Comparison of ENCODE assay signal across 9 mouse cellular contexts in the genomic region with DNA sequence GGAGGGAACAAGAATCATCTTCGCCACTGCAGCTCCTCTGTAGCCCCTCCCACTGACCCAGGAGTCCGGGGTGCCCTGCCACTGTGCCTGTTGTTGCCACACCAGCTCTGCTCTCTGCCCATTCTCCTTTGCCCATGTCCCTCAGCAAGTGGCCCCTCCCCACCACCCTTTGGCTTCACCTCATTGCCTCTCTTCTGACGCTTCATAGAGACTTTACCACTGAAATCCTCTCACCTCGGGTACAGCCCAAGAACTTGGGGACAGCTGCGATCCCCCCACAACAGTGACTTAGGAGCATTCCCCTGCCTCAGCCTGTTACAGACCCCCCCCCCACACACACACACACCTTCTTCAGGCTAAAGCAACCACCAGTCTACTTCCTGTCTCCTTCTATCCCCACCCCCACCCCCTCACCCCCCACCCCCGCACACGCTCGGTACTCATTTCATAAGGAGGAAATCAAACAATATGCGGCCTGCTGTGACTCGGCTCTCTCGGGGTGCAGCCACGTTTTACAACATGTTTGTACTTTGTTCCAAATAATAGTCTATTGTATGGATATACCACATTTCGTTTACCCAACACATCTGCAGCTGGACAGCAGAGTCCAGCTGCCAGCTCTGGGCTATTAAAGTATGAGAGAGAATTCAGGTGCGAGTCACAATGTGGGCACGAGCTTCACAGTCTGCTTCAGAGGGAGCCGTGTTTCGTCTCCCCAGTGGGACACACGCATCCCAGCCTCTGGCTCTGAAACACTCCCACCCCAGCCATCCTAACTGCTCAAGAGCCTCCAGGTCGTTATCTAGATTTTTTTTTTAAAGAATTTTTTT. TPM values are rescaled to one million over a fixed set of nuclear protein-coding genes. Genes with fewer than 3 reads are reported as not detected.
DNase-seq lines count a peak whose midpoint lies in the region; ATAC-seq lines count a peak whose summit lies in the region.
"Had no signal": no experiment of that assay in that cellular context is flagged by ENCODE, and none has a peak within 500 bp of the region (broad histone marks: within the 10 kb centered on the region; RNA-seq: fewer than 3 reads in every experiment).

No protein-coding gene starts in this region.

- no peaks in the 10 kb centered on the region for H3K36me3 ChIP-seq in midbrain, embryonic 10.5 days
- no peaks in the 10 kb centered on the region for H3K36me3 ChIP-seq in midbrain, embryonic 16.5 days (ENCODE audit: control insufficient read depth, insufficient read depth, low read length)
- no peaks in the 10 kb centered on the region for H3K36me3 ChIP-seq in embryonic facial prominence, embryonic 11.5 days (replicated peaks; ENCODE audit: control insufficient read depth, insufficient read depth, low read depth, low read length)
- no peaks in the 10 kb centered on the region for H3K36me3 ChIP-seq in limb, embryonic 15.5 days

- H3K4me2 ChIP-seq in midbrain, embryonic 16.5 days (ENCODE audit: low read length): no peak overlapping the region
- H3K4me2 ChIP-seq in embryonic facial prominence, embryonic 11.5 days (ENCODE audit: low read depth, low read length): no peak overlapping the region
- no peak overlapping the region for H3K4me2 ChIP-seq in limb, embryonic 15.5 days

- no peak for ATAC-seq in midbrain, embryonic 16.5 days
- ATAC-seq in embryonic facial prominence, embryonic 11.5 days (replicated peaks; ENCODE audit: insufficient number of reproducible peaks, low FRiP score, low TSS enrichment, low read depth): no peak
- ATAC-seq in limb, embryonic 15.5 days (ENCODE audit: insufficient number of reproducible peaks, low FRiP score, low TSS enrichment, low read depth): no peak

- peak overlapping the region; percentile 72 for H3K27ac ChIP-seq in midbrain, embryonic 10.5 days (replicated peaks)
- no peak overlapping the region for H3K27ac ChIP-seq in midbrain, embryonic 16.5 days (ENCODE audit: low read length)
- peak overlapping the region; percentile 59 for H3K27ac ChIP-seq in embryonic facial prominence, embryonic 11.5 days (replicated peaks; ENCODE audit: low read depth, low read length)
- peak overlapping the region; percentile 57 for H3K27ac ChIP-seq in limb, embryonic 15.5 days

- DNase-seq in midbrain, embryonic 10.5 days (ENCODE audit: low spot score): no peak
- DNase-seq in embryonic facial prominence, embryonic 11.5 days (ENCODE audit: low spot score): no peak
- DNase-seq in thymus, postnatal 25 days: peak; percentile 57
- DNase-seq in yolk sac, embryonic 10.5 days (ENCODE audit: low spot score): no peak
- no peak for DNase-seq in layer of hippocampus, postnatal 10 days (ENCODE audit: low spot score in 2 of 2)
- DNase-seq: adrenal gland, adult 2 months; left cerebral cortex, postnatal 4 days had no signal

- no peak overlapping the region for H3K9ac ChIP-seq in midbrain, embryonic 16.5 days (ENCODE audit: low read depth, low read length)
- H3K9ac ChIP-seq in embryonic facial prominence, embryonic 11.5 days (replicated peaks; ENCODE audit: low read length): no peak overlapping the region
- no peak overlapping the region for H3K9ac ChIP-seq in limb, embryonic 15.5 days

- no peak overlapping the region for H3K4me3 ChIP-seq in midbrain, embryonic 10.5 days
- no peak overlapping the region for H3K4me3 ChIP-seq in midbrain, embryonic 16.5 days (ENCODE audit: low read depth, low read length)
- H3K4me3 ChIP-seq in embryonic facial prominence, embryonic 11.5 days (ENCODE audit: low read depth, low read length): no peak overlapping the region
- no peak overlapping the region for H3K4me3 ChIP-seq in limb, embryonic 15.5 days

- WGBS in midbrain, embryonic 10.5 days: 71% methylated on average over 19 of the region's 19 CpGs
- WGBS in midbrain, embryonic 16.5 days: 48% methylated on average over 19 of the region's 19 CpGs
- 49% methylated on average over 19 of the region's 19 CpGs for WGBS in embryonic facial prominence, embryonic 11.5 days
- 24% methylated on average over 19 of the region's 19 CpGs for WGBS in limb, embryonic 15.5 days

- H3K27me3 ChIP-seq in midbrain, embryonic 10.5 days (ENCODE audit: low read depth, poor library complexity, severe bottlenecking): peaks cover 7% of the 10 kb centered on the region; the same call in 1 of the 2 replicates
- no peaks in the 10 kb centered on the region for H3K27me3 ChIP-seq in midbrain, embryonic 16.5 days (ENCODE audit: control insufficient read depth, insufficient read depth, low read depth, low read length)
- no peaks in the 10 kb centered on the region for H3K27me3 ChIP-seq in embryonic facial prominence, embryonic 11.5 days (ENCODE audit: control insufficient read depth, insufficient read depth, low read length)
- H3K27me3 ChIP-seq in limb, embryonic 15.5 days: no peaks in the 10 kb centered on the region

- peaks cover 56% of the 10 kb centered on the region for H3K4me1 ChIP-seq in midbrain, embryonic 10.5 days
- peaks cover 4% of the 10 kb centered on the region for H3K4me1 ChIP-seq in midbrain, embryonic 16.5 days (ENCODE audit: control insufficient read depth, insufficient read depth, low read length)
- H3K4me1 ChIP-seq in embryonic facial prominence, embryonic 11.5 days (ENCODE audit: control insufficient read depth, insufficient read depth, low read length): peaks cover 17% of the 10 kb centered on the region
- peaks cover 77% of the 10 kb centered on the region for H3K4me1 ChIP-seq in limb, embryonic 15.5 days

- H3K9me3 ChIP-seq in midbrain, embryonic 10.5 days (replicated peaks): no peaks in the 10 kb centered on the region
- H3K9me3 ChIP-seq in midbrain, embryonic 16.5 days (replicated peaks; ENCODE audit: control insufficient read depth, low read length, poor library complexity, severe bottlenecking): no peaks in the 10 kb centered on the region
- H3K9me3 ChIP-seq in embryonic facial prominence, embryonic 11.5 days (replicated peaks; ENCODE audit: control insufficient read depth, low read length): no peaks in the 10 kb centered on the region
- no peaks in the 10 kb centered on the region for H3K9me3 ChIP-seq in limb, embryonic 15.5 days

RNA-seq across cellular contexts. Expression of a gene that starts 23.5 kb away (rescaled TPM):
- 9.0 and 10.8 TPM in 2 replicates for polyA plus RNA-seq in midbrain, embryonic 10.5 days (2016; fragmentation: Nextera tagmentation; extraction: Ambion mirVana)
- polyA plus RNA-seq in midbrain, embryonic 16.5 days (2015; fragmentation: Nextera tagmentation; extraction: Ambion mirVana): 21.3 and 22.7 TPM in 2 replicates
- polyA plus RNA-seq in embryonic facial prominence, embryonic 11.5 days (2014; fragmentation: Nextera tagmentation; extraction: Ambion mirVana): 4.6 and 6.4 TPM in 2 replicates
- polyA plus RNA-seq in limb, embryonic 15.5 days (2015; fragmentation: Nextera tagmentation; extraction: Ambion mirVana): 25.4 and 26.6 TPM in 2 replicates
- 10 to 100 TPM; 56.9 to 60.9 TPM for total RNA-seq in layer of hippocampus, postnatal 10 days (2021)
